Mouse (Mus musculus) cerebellum, adult 9-10 months (tissue): Measurements from ENCODE around the gene Stk10.
"Not testable (repeated sequence)": the region's sequence is repeated elsewhere in the genome, so short reads cannot be mapped to it uniquely, and the experiment has no call there.

Source experiments
- DNase-seq: peaks from one replicate; pipeline ENCODE4 v3.0.0; 2022

The Stk10 gene

GRCm38 (mm10) chr11:32532765-32533481 is at the start of gene Stk10:
Stk10 (plus strand) TSS chr11:32533305.
- peak; percentile 88 for DNase-seq

GRCm38 (mm10) chr11:32485290-32485689 is 47.8 kb upstream of the Stk10 start:
- peak; percentile 45 for DNase-seq

GRCm38 (mm10) chr11:32486621-32487020 is 46.5 kb upstream of the Stk10 start:
- DNase-seq: no peak

DNA sequence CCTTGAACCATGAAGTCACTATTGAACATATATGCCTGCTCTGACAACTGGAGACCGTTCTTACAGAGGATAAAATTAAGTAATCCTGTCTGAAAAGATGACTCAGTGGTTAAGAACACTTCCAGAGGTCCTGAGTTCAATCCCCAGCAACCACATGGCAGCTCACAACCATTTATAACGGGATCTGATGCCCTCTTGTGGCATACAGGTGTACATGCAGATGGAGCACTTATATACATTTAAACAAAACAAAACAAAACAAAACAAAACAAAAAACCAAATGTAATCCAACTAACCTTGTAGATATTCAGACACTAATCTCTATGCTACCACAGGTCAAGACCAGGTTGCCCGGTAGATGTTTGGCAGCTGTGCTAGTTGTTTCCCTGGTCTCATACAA is 45.6 kb upstream of the Stk10 start:
- no peak for DNase-seq

DNA sequence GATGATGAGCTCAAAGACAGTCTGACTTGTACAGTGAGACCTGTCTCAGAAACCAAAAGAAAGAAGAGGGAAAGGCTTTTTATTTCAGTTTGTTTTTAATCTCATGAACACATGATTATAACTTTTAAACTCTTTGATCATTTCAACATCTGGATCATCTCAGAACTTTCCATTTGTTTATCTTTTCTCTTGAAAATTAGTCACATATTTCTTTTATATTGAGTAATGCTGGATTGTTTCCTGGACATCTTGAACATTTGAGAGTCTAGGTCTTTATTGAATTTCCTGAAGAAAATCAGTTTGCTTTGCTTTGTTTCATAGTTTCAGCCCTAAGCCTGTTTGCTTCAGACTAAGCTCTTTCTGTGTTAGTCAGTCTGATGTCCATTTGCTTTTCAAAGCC is 44.8 kb upstream of the Stk10 start:
- DNase-seq: no peak

DNA sequence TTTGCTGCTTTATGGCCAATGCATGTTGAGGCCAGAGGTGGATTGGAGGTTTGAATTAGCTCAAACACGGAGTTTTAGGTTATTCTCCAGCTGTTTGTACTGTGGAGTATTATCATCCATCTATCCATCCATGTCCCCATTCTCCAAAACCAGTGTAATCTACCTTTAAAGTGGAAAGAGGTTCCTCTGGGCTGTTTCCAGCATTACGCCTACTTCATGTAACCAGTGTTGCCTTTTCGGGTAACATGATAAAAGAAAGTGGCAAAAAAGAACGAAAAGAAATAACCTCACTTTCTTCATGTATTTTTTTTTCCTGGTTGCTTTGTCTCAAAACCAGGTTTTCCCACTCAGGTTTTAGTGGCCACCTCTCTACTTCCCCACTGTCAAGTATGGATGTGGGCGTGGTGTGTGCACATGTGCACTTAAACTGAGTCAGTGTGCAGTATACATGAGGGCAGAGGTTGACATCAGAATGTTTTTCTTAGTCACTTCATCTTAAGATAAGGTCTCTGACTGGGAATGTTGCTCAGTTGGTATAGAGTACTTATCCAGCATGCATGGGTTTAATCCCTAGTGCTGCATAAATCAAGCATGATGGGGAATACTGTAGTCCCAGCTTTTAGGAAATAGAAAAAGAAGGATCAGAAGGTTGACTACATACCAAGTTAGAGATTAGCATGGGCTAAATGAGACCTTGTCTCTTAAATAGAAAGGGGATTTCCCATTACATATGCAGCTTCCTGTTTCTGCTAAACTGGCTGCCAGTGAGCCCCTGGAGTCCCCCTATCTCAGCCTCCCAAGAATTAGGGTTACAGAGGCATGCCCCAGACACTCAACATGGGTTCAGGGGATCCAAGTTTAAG is 44.1 kb upstream of the Stk10 start:
- DNase-seq: no peak

DNA sequence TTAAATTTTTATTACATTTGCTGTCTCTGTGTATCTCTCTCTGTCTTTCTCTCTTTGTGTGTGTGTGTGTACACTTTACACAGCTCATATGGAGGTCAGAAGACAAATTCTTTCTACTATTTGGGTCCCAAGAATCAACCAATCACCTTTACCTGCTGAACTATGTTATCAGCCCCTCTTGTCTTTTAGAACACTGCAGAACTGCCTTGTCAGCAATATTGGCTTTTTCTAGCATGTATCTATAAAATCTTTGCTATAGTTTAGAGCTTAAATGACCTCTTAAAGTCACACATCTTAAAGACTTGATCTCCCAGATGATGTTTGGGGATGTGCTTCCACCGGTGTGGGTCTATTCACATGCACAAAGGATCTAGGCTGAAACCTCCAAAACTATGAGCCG is 42.0 kb upstream of the Stk10 start:
- DNase-seq: no peak

GRCm38 (mm10) chr11:32493312-32493711 is 39.8 kb upstream of the Stk10 start:
- no peak for DNase-seq

- no peak for DNase-seq
Measured at GRCm38 (mm10) chr11:32495283-32495682, 37.8 kb upstream of the Stk10 start.

GRCm38 (mm10) chr11:32498757-32499535 is 34.2 kb upstream of the Stk10 start:
- DNase-seq: peak; percentile 73

DNA sequence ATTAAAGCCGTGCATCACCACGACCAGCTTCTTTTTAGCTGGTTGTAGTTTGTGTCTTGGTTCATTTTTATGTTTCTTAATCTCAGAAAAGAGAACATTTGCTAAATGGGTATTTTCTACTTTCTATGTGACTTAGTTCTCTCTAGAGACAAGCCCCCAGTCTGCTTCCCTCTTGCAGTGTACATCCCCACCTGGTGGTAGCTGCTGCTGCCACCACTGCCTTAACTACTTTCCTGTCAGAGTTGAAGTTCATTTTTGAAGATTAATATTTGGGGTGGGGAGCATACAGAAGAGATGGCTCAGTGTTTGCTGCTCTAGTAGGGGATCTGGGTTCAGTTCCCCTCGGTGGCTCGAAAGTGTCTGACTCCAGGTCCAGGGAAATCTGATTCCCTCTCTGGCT is 33.2 kb upstream of the Stk10 start:
- DNase-seq: no peak

GRCm38 (mm10) chr11:32503711-32504110 is 29.4 kb upstream of the Stk10 start:
- no peak for DNase-seq

DNA sequence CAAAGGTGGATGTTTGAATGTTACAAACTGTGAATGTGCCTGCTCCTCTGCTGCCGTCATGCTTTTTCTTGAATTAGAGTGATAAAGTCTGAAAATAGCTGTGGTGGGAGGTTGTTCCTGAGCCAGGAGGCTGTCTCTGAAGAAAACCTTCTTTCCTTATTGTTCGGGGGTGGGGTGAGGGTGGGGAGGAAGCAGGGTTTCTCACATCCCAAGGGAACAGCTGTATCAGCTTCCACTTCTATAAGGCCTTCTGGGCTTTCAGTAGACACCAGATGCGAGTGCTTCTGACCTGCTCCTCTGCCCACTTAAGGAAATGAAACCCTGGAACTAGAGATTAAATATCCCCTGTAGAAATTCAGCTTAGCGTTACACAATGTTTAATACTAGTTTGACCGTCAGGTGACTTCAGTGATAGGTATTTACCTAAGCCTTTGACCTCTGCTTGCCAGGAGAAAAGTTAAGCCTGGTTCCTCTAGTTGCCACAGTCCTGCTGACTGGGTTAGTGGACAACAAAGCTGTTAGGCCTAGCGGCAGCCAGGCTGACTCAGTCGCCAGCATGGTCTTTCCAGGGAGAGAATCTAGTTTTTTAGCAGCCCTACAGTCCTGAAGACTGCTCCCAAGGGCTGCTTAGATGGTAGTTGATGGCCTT is 27.9 kb upstream of the Stk10 start:
- DNase-seq: no peak

- DNase-seq: no peak
Measured at GRCm38 (mm10) chr11:32510930-32511329, 22.2 kb upstream of the Stk10 start.

DNA sequence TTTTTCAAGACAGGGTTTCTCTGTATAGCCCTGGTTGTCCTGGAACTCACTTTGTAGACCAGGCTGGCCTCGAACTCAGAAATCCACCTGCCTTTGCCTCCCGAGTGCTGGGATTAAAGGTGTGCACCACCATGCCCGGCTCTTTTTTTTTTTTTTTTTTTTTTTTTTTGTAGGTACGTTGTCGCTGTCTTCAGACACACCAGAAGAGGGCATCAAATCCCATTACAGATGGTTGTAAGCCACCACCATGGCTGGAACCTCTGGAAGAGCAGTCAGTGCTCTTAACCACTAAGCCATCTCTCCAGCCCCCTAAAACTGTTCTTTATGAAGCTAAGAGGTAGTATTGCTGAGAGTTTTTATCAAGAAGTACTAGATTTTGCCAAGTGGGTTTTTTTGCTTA is 18.3 kb upstream of the Stk10 start:
- DNase-seq: not testable (repeated sequence)

DNA sequence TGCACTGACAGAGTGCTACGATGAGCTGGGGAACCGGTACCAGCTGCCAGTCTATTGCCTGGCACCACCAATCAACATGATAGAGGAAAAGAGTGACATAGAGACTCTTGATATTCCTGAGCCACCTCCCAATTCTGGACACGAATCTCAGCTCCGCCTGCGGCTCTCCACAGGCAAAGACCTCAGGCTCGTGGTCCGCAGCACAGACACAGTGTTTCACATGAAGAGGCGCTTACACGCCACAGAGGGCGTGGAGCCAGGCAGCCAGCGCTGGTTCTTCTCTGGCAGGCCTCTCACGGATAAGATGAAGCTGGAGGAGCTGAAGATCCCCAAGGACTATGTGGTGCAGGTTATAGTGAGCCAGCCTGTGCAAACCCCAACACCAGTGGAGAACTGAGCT is 17.0 kb upstream of the Stk10 start:
- DNase-seq: no peak

DNA sequence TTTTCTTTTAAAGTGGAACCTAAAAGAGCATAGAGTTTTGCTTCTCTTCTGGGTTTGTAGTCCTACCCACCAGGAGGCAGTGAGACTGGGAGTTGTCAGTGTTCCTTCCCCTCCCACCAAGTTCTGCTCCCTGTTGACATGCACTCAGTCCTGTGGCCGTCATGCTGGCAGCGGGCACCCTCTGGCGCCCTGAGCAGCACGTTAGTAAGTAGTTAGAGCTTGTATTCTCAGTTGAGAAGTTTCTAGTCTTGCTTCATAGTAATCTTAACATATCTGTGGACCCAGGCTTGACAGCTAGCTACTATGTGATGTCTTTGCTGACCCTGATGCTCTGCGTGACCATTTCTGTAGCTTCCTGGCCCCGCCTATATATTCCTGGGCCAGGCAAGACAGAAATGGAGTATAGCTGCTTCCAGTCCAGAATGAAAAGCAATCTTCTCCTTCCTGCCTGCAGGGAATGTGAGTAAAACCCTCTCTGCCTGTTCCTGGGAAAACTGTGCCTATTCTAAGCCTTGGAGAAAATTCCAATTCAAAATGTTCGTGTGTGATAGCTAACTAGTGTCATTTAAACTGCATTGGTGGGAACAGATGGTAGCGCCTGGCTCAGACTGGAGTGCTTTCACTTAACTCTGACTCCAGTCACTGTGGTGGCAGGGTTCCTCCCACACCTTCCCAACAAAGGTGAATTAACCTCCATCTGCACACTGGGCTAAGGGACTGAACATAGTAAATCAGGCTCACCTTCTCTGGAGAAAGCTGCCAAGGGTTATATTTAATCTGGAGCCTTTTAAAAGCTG is 16.0 kb upstream of the Stk10 start:
- DNase-seq: peak; percentile 92

DNA sequence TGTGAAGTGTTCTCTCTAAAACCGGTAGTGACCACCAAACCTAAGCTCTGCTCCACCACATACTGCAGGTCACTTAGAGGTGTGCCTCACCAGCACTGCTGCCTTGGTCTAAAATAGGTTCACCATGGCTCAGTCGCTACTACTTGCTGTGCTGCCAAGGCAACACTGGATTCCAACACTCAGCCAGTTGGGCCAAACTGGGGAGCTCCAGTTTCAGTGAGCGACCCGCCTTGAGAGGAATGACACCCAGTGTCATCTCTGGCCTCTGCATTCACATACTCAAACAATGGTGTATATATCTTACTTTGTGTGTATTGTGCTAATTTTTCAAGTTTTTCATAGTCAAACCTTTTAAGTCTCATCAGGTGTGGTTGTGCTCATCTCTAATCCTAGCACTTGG is 14.3 kb upstream of the Stk10 start:
- DNase-seq: no peak

DNA sequence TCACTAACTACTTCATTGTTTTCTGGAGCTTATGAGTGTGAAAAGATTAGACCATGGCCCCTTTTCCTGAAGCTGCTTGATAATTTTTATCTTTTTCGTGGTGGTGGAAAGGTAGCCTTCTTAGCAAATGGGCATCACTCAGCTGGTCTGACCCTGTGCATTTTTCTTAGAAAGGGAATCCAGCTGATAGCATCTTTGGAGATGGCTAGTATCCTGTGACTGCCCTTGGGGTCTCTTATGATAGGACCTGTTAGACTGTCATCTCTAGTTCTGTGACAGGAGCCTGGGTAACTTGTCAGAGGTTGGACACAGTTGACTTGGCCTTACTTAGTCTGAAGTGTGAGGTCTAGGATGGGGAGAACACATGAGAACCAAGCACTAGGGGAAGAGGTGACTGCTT is 13.8 kb upstream of the Stk10 start:
- DNase-seq: no peak

DNA sequence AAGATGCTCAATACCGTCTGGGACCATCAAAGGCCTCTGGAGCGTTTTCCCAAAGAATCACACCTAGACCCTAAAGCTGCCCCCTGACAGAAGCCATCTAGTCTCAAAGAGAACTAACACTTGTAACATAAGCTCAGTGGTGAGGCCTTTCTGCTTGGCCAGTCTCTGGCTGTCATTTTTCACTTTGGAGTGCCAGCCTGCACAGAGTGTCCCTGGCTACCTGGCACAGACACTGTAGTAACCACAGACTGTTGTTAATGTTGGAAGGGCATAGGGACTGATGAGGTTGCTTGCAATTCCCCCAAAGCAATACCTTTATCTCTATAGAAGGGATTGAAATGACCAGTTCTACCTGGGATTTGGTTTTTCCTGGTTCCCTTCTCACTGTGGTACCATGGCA is 11.9 kb upstream of the Stk10 start:
- DNase-seq: no peak

DNA sequence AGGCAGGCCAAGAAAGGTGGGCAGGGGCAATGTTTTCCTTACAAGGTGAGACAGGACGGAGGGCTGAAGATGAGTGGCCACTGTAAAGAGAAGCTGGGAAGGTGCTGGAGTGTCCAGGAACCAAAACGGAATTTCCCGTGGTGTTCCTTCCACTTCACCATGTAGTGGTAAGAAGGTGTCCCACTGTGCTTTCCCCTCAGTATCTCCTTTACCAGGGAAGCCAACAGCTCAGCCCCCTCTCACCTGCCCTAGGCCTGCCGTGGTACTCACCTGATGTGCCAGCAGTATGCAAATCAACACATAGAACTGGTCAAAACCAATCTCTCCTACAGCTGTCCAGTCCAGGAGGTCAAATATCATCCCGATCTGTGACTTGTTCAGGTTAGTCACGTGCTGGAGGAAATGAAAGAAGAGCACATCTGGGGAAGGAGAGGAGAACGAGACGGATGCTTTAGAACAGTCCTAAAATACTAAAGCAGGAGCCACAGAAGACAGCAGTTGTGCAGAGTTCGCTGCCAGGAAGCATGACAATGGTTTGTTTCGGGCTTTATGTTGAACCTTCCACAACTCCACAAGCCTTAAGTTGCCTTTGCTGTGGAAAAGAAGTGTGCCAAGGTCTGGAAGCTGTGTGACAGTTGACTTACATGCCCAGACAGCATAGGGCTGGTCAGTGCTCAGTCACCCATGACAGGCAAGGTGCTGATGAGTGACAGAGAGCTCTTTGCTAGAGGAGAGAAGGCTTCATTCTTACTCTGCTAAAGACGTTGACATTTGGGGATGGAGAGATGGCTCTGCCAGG is 8.8 kb upstream of the Stk10 start:
- DNase-seq: no peak
